Mouse (Mus musculus) ES-E14 (cell line): ENCODE data around the gene Lin28b.

Source experiments
- CHD2 ChIP-seq: IDR thresholded peaks from 2 replicates; pipeline ENCODE4 v1.6.1; 2014; ENCODE audit warnings: mild to moderate bottlenecking, low read depth, low read length, inconsistent platforms
- HCFC1 ChIP-seq: IDR thresholded peaks from 2 replicates; pipeline ENCODE4 v1.6.1; 2012; ENCODE audit warnings: low read length, inconsistent platforms, borderline replicate concordance; ENCODE audit not compliant: insufficient read depth
- ZC3H11A ChIP-seq: IDR thresholded peaks from 2 replicates; pipeline ENCODE4 v1.6.1; 2012; ENCODE audit warnings: low read depth, mild to moderate bottlenecking, inconsistent platforms, low read length, borderline replicate concordance
- ZNF384 ChIP-seq: IDR thresholded peaks from 2 replicates; pipeline ENCODE4 v1.6.1; 2012; ENCODE audit warnings: low read depth, low read length, inconsistent platforms

DNA sequence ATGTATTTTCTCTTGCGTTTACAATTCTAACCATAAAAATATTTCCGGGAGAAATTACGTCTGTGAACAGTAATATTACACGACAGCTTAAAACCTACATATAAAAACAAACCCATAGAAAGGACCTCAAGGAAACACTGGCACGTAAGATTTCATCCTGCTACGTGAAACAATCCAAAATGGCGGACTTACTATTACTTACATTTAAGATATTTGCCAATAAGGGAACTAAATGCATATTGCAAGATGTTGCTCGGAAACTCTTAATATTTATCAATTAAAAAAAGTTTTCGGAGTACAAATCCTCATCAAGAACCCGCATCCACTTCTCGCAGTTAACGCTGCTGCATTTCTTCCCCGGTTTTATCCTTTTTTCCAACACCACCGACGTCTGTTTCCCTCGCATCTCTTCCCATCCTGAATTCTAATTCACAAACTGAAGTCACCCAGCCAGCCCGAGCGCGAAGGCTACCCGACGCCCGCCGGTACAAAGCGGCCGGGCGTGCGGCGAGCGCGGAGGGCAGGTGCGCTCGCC, 902 bp downstream of the Lin28b start:
- TF ChIP-seq ZNF384 (no peak), ZC3H11A (no peak), HCFC1 (no peak), CHD2 (no peak)
